Mouse (Mus musculus) megakaryocyte progenitor cell, adult 5-6 weeks (primary cell): ENCODE results near the gene Nckap5. TPM values are rescaled to one million over a fixed set of nuclear protein-coding genes. Genes with fewer than 3 reads are reported as not detected.
A peak's percentile ranks its signal among the peaks of the same experiment; 100 is the strongest.

Experiments used
- ATAC-seq: replicated peaks from 2 replicates; pipeline ENCODE4 v1.8.0; 2016; ENCODE audit warnings: mild to moderate bottlenecking, moderate TSS enrichment, inconsistent platforms; ENCODE audit not compliant: poor library complexity
- total RNA-seq, 2 experiments: library from RNA; stranded (forward) in 1 of 2; stranded (reverse) in 1 of 2; fragments of 157-497, 149-512 nt in 1 of 2; fragments of 200-1000 nt in 1 of 2; gene quantifications; 2 replicates each; pipeline versions ENCODE4 v1.2.3 to v1.2.4; 2015 to 2017

Gene Nckap5
- total RNA-seq, 2 experiments from 2014 or later = 0.08 TPM; not detected in 1

GRCm38 (mm10) chr1:126639463-126639862 lies 191.1 kb downstream of the Nckap5 start:
- ATAC-seq = no peak

DNA sequence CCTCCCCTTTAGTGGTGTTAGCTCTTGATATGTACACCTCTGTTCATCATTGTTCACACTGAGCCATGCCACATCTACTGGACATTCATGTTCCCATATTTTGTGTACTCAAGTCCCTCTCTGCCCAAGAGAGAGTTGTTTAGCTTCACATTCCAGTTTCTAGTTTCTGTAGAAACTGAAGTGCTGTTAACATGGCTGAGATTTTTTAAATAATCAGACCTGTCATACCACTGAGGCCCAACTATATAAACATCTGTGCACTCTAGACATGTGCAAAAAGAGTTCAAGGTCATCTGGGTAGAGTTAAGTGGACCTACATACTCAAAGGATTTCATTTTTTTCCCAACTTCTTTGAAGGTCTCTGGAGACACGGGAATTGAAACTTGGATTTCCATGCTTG lies 193.1 kb downstream of the Nckap5 start:
- ATAC-seq = no peak

DNA sequence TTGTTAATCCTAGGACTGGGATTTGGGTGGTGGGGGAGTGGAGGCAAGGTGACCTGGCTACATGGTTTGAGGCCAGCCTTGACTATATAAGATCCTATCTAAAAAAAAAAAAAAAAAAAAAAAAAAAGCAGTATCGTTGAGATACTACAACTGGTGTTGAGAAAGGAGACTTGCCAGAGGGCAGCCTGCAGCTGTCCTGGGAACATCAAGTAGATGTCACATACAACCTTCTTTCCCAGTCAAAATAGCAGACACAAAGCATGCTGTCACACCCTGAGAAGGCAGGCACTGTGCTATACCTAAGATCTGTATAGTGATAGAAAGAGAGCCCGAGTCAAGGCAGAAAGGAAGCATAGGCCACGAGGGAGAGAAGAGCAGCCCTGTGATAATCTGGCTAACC lies 204.4 kb downstream of the Nckap5 start:
- no peak for ATAC-seq

DNA sequence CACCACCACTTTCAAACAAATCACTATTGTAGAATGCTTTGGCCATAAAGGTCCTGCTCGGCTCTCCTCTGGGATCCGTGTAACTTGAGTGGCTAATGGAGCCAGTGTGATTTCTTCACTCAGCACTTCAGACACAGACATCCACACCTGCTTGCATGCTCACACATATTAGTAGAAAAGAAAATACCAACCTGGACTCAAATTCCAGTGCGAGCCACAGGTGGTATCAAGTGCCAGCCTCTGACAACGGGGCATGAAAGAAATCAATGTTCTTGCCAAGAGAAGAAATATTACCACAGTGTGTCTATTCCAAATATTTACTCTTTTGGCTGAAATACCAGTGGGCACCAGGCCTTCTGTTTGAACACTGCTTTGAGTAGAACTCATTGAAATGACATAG lies 208.6 kb downstream of the Nckap5 start:
- ATAC-seq = no peak

- no peak for ATAC-seq
These were observed 213.0 kb downstream of the Nckap5 start for GRCm38 (mm10) chr1:126617464-126618041.

DNA sequence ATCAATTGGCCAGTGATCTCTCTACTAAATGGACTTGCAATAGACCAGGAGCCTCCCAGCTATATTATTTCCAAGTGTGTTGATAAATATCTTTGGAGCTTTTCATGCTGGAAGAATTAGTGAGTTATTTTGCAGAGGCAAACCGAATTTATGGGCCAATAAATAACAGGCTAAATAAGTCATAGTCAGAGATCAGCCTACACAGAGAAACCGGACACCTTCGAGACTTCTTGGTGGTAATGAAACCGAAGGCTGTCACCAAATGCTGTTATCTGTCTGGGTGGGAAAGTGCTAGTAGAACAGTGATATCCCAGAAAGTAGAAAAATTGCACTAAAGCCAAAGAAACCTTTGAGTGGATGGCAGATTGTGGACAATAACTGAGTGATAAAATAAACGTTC lies 213.6 kb downstream of the Nckap5 start:
- ATAC-seq = no peak

- ATAC-seq = no peak
These were observed 217.7 kb downstream of the Nckap5 start for GRCm38 (mm10) chr1:126612916-126613315.

DNA sequence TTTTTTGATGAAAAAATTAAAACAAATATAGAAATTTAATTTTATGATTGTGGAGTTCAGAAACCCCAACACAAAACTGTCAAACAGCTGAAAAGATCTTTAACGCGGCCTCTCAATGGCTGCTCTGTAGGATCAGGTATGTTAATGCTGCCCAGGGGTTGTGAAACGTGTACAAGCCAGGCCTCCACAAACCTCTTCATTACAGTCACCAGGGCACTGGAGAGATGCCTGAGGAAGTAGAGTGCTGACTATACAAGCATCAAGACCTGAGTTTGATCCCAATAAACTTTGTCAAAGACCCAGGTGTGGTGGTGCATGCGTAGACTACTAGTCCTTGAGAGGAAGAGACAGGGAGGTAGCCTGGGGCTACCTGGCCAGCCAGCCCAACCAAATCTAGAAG lies 222.0 kb downstream of the Nckap5 start:
- no peak for ATAC-seq

- no peak for ATAC-seq
These were observed 224.2 kb downstream of the Nckap5 start for GRCm38 (mm10) chr1:126606189-126607080.

DNA sequence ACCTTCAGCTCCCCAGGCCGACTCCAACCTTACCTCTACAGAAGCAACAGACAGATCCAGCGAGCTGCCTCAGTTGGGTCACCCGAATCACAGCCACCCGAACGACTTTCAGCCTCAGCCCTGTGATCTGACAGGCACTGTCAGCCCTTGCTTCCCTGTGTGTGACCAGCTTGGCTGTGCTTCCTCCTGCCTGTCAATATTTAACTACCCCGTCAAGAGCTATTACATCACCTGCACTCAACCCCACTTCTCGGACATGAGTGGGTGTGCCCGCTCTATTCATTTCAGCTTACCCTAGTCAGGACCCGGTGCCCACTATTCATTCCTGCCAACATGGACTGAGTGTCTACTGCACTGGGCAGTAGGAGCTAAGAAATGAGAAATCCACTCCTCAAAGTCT lies 226.0 kb downstream of the Nckap5 start:
- no peak for ATAC-seq

- ATAC-seq = no peak
These were observed 226.7 kb downstream of the Nckap5 start for GRCm38 (mm10) chr1:126603771-126604515.

DNA sequence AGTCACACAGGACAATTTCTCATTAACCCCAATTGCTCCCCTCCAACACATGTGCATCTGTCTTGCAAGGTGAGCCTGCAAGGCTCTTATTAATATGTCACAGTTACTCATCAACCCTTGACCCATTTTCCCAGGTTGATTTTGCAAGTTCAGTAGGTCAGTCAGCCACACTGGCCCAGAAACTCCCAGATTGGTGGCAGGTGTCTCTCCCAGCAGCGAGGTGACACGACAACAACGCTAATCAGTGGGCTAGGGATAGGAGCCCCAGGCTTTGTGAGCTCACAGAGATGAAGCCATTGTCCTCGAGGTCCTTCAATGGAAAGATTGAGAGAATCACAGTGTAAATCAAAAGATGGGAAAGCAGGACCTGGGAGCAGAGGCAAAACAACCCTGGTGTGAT lies 230.0 kb downstream of the Nckap5 start:
- ATAC-seq = no peak

DNA sequence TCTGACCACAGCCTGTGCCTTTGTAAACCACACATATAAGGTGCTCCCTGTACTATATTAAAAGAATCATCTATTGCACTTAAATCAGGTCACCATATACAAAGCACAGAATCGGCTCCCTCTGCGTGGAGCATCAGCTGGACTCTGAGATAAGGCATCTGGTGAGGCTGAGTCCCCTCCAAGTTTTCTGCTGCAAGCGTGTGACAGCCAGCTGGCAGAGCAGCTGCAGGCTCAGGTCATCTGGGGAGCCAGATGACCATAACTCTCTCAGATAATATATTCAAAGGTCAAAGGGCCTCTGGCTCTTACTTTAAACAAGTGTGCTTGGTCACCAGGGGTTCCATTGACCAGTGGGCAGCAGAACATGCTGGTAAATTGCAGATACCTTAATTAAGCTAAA lies 233.2 kb downstream of the Nckap5 start:
- no peak for ATAC-seq

DNA sequence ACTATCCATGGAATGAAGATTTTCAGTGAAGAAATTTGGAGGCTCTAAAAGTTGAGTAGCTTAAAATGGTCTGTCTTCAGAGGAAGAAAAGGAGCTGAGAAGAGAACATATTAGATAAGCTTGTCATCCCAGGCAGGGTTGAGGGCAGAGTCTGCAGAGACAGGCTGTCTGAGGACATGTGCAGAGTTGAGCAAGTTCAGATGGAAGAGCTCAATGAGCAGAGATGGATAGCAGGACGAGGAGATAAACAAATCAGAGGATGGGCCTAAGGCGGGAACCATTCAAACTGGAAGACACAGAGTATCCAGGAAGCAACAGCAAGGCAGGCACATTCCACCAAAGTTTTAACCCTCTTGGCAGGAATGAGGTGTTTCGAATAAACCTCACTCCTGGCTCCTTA lies 235.8 kb downstream of the Nckap5 start:
- ATAC-seq = no peak

- no peak for ATAC-seq
These were observed 237.4 kb downstream of the Nckap5 start for GRCm38 (mm10) chr1:126593044-126593805.

DNA sequence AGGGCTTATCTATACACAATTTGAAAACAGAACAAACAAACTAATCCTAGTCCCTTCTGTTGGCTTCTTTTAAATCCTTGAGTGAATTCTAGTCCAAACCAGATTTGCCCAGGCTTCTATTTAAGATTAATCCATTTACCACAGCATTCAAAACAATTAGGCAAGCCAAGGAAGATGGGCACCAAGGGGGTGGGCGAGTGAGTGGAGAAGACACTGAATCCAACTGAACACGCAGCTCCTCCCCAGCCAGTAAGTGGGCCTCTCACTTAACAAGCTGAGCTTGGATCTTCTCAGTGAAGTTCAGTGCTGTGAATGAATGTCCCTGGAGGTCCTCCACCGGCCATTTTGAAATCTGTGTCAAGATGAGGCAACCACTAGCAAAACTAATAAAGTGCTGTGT lies 239.7 kb downstream of the Nckap5 start:
- no peak for ATAC-seq

GRCm38 (mm10) chr1:126578163-126578562 lies 252.4 kb downstream of the Nckap5 start:
- no peak for ATAC-seq

DNA sequence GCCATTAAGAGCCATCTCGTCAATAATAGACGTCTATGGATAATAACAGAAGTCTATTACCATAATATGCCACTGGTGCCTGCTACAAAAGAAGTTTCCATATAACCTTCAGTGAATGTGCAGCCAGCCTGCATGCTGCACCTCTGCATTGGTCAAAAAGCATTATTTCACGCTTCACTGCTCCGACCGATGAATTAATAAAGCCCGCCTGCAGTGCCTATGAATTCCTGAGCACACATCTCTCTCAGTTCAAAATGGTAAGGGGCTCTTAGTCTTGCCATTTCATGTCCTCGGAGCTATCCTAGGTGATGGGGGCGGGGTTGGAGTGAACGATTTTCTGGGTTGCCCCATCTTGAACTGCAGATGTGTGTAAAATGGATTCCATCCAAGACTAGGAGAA lies 256.3 kb downstream of the Nckap5 start:
- no peak for ATAC-seq

GRCm38 (mm10) chr1:126573714-126574113 lies 256.9 kb downstream of the Nckap5 start:
- ATAC-seq = no peak

DNA sequence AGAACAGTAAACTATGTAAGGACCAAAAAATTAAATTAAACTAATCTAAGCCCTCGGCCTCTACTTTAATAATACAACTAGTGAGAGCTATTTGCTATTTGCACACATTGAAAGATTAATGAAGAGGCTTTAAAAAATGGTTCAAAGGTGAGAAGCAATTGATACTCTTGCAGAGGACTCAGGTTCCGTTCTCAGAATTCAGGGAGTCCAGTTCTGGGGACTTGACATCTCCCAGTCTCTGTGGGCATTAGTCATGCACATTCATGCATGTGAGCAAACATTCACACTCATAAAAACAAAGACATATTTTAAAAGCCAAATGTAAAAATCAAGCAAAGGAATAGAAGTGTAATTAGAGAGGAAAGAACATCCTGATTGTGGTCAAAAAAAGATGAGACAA lies 257.5 kb downstream of the Nckap5 start:
- ATAC-seq = no peak

DNA sequence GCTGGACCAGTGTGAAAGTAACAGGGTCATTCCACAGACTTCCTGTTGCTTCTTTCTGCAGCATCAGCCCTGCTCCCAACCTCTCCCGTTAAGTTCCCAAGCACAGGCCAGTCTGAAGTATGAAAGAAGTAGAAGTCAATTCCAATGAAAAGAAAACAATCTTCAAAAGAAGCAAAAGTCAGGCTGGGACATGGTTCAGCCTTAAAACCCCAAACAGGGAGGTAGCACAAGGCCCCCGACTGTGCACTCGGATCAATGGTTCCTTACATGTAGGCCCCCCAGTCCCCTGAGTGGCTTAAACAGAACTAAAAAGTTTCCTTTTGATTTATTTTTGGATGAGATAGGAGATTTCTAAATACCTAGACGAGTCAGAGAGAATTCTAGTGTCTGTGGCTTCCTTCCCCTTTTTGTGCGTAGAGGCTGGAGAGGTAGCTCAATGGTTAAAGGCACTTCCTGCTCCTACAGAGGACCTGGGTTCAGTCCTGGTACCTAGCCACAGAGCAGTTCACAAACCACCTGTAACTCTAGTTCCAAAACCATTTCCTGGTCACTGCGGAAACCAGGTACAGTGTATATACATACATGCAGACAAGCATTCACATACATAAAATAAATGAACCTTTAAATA lies 260.9 kb downstream of the Nckap5 start:
- peak; percentile 71 for ATAC-seq
